Mouse (Mus musculus) heart, postnatal 36 days (tissue): ENCODE data around the gene Dcaf10. TPM values are rescaled to one million over a fixed set of nuclear protein-coding genes. Genes with fewer than 3 reads are reported as not detected.
A peak's percentile ranks its signal among the peaks of the same experiment; 100 is the strongest.
"Not testable (repeated sequence)": the region's sequence is repeated elsewhere in the genome, so short reads cannot be mapped to it uniquely, and the experiment has no call there.

Source experiments
- DNase-seq, 2 experiments: peaks; one replicate each; pipeline ENCODE4 v3.0.0; 2021 to 2022
- intact Hi-C: fragments of 180-260 bp; cut with DNase I; formaldehyde crosslinking; loops from one replicate; pipeline ENCODE4 v1.15.1; 2025
- total RNA-seq, 2 experiments: library from RNA; stranded (reverse); gene quantifications; 2 replicates each; pipeline ENCODE4 v1.2.3; 2021

Dcaf10 gene
- total RNA-seq, 2 experiments from 2014 or later: 13.8 to 14.9 TPM

DNA sequence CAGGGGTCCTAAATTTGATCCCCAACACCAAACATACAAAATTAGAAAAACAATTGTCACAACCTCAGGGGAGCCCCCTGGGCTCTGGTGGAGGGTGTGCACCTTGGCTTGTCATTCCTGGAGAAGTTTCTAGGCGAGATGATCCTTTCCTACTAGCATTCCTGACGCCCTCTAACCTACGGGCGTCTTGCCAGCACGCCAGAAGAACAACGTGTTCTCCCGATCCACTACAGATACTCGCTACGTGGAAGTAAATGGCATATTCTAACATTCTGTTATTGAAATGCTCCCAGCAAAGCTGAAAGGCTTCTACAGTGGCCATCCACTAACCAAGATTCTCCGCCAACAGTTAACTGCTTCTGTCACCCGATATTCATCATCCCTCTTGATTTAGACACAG lies 50.7 kb downstream of the Dcaf10 start:
- DNase-seq: no peak

GRCm38 (mm10) chr4:45392994-45393393 lies 51.1 kb downstream of the Dcaf10 start:
- intact Hi-C loops: no loop called here
- DNase-seq: no peak

More for the DNA sequence above, 50.7 kb downstream of the Dcaf10 start:
- intact Hi-C loops: no loop called here

- DNase-seq: no peak
- intact Hi-C loops: no loop called here
Observed at GRCm38 (mm10) chr4:45393658-45394057, 51.8 kb downstream of the Dcaf10 start.

DNA sequence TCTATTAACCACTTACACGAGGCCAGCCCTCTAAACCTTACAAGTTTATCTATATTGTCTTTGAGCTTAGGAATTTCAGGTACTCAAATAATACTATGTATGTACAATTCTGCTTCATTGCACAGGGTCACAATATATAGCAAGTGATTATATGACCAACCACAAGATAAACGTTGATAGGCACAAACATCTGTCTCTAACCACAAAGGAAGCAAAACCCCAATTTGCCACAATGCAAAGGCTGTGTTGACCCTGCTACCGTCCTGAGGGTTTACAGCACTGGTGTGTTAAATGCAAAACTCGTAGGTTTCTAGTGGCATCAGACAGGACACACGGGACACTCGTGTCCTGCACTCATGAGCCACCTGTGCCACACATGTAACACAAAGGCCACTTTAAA lies 54.3 kb downstream of the Dcaf10 start:
- DNase-seq, intact Hi-C loops: not testable (repeated sequence)

DNA sequence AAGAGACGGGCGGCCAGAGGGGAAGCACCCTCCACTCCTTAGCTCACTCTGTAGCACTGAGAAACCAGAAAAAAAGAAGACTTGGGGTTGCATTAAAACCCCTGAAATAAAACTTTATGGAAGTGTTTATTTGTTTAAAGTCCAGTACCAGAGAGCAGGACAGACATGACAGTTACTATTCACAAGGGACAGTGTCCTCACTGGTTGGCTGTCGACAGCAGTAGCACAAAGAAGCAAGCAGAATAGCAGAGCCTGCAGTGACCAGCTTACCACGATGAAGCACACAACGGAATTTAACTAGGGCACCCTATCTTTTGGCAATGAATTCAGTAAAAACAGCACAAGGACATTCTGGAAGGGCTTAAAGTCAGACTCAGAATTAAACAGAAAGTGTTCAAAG lies 56.4 kb downstream of the Dcaf10 start:
- intact Hi-C loops, DNase-seq: not testable (repeated sequence)

DNA sequence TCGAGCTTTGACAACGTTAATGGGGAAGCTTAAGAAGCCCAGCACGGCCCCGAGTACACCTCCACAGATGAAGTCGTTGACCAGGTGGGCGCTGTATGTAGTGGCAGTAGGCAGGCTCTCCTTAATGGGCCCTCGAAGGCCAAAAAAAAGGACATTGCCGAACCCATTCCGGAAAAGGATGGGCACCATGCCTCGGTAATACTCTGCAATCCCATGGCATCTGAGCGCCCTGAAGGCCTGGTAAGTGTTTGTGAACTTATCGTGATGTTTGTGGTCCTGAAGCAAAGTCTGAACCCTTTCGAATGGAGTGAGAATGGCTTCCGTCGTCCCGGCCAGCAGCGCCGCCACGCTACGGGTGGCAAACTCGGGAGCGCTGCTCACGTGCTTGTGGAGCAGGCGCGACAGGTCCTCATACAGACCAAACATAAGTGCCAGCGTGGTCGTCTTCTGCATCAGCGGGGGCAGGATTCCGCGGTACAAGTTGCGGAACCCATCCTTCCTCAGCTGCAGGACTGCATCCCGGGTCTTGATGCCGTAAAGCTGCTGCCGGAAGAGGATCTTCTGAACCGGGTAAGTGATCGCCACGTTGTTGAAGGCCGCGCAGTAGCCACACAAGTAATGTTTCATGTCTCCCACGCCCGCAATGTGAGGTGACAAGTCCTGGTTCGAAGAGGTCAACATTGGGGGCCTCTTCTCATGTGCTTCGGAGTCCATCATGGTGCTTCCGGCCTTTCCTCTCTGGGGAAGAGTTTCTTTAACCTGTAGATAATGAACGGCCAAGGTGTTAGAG lies 57.7 kb downstream of the Dcaf10 start:
- intact Hi-C loops: loop anchor here (10.0 kb wide), 1 partner anchor 645 kb away; the partner anchor contains the start of gene Zcchc7
- no peak for DNase-seq

- DNase-seq: no peak
- intact Hi-C loops: loop anchor here (10.0 kb wide), 1 partner anchor 647 kb away; the partner anchor contains the start of gene Zcchc7
Observed at GRCm38 (mm10) chr4:45402281-45402680, 60.4 kb downstream of the Dcaf10 start.

DNA sequence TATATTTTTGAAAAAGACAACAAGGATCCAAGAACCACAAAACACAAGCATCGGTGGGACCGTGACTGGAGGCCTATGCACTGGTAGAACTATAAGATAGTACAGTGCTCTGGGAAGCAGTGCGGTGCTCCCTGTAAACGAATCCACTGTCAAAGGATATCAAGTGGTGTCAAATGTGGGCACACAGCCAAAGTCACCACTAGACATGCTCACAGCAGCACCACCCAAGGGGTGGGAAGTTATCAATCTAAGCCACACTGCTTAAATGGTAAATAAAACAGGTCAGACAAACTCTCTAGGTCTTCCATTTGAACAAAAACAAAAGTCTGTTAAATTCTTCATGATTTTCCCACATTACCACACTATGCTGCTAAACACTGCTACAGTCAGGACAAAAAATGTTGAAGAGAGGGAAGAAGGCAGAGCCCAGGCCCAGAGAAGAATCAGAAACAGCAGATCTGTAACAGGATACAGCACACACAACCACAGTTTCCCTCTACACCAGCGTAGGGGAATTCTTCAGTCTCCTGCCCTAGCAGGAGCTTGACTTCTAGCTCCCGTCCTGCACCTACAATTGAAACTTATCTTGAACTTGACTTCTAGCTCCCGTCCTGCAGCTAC lies 61.1 kb downstream of the Dcaf10 start:
- no peak for DNase-seq
- intact Hi-C loops: loop anchor here (10.0 kb wide), 1 partner anchor 648 kb away; the partner anchor contains the start of gene Zcchc7

DNA sequence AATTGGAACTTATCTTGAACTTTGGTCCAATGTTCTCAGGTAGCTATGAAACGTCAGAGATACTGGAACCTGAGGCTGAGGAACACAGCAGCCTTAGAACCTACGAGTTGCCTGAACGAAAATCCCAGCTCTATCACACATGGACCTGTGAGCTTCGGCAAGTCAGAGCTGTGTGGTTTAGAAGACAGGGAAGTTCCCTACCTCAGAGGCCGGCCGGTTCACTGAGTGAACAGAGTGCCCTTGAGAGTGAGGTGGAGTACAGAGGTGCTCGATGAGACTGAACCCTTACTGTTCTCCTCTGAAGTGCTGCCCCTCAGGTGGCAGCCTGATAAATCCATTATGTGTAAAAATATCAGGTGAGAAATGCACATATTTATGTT lies 61.6 kb downstream of the Dcaf10 start:
- intact Hi-C loops: loop anchor here (10.0 kb wide), 1 partner anchor 649 kb away; the partner anchor contains the start of gene Zcchc7
- no peak for DNase-seq

- no peak for DNase-seq
- intact Hi-C loops: loop anchor here (10.0 kb wide), 1 partner anchor 649 kb away; the partner anchor contains the start of gene Zcchc7
Observed at GRCm38 (mm10) chr4:45404086-45404485, 62.2 kb downstream of the Dcaf10 start.

GRCm38 (mm10) chr4:45405315-45405714 lies 63.4 kb downstream of the Dcaf10 start:
- DNase-seq: no peak
- intact Hi-C loops: loop anchor here (10.0 kb wide), 1 partner anchor 651 kb away; the partner anchor contains the start of gene Zcchc7

- no peak for DNase-seq
- intact Hi-C loops: loop anchor here (10.0 kb wide), 1 partner anchor 652 kb away; the partner anchor contains the start of gene Zcchc7
Observed at GRCm38 (mm10) chr4:45406397-45406796, 64.5 kb downstream of the Dcaf10 start.

- intact Hi-C loops: loop anchor here (10.0 kb wide), 1 partner anchor 652 kb away; the partner anchor contains the start of gene Zcchc7
- no peak for DNase-seq
Observed at GRCm38 (mm10) chr4:45407001-45407702, 65.3 kb downstream of the Dcaf10 start.

GRCm38 (mm10) chr4:45407703-45408334 lies 65.9 kb downstream of the Dcaf10 start:
- no peak for DNase-seq
- intact Hi-C loops: loop anchor here (2.0 to 10.0 kb wide), 3 partner anchors 65 to 653 kb away; partner anchors contain the start of genes Dcaf10, Exosc3 and Zcchc7

DNA sequence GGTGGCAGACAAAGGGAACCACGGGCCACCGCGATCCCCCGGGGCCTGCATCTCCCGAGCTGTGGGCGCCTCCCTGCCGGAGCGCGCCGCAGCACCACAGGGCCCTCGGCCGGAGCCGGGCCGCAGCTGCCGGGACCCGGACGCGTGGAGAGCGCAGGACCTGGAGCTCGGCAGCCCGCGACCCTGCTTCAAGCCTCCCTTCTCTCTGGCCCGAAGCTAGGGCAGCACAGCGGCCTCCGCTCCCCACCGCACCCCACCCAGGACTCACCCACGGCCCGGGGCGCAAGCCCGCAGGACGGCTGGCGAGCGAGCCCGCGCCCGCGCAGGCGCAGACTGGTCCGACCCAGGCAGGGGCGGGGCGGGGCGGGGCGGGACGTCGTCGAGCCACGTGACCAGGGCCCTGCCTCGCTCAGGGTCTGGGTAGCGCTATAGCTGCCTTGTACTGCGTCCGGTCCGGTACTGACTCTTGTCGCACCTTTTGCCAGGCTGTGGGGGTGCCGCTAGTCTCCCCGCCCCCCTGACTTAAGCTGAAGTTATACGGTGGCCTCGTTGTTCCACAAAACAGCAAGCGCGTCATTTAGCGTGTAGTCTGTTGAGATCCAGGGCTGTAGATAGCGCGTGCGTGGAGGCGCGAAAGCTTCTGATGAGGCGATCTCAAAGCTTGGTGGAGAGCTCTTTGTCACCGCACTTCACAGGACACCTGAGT lies 66.7 kb downstream of the Dcaf10 start, which contains the start of gene Slc25a51:
Gene Slc25a51, minus strand, starts transcription at position 340 of the 706 bp plus-strand sequence.
- intact Hi-C loops: loop anchor here (2.0 to 10.0 kb wide), 3 partner anchors 66 to 654 kb away; partner anchors contain the start of genes Dcaf10, Exosc3 and Zcchc7
- DNase-seq: peak; percentile 84 to 88

DNA sequence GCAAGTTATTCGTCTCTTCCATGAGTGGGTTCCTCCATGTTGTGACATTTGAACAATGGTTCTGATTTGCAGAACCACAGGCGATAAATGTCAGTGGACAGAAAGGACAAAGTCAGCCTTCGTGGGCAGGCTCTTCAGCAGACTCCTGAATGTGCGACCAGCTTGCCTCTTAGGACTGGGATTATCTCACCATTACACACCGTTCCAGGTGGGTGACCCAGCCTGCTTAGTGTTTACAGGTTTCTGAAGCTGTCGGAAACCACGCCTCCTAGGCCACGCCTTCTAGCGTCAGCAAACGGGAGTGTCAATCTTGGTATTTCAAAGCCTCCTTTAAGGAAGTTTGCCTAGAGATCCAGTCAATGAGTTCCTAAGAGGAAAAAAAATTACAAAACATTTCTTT lies 67.4 kb downstream of the Dcaf10 start:
- DNase-seq: peak; percentile 71 to 80
- intact Hi-C loops: loop anchor here (2.0 to 10.0 kb wide), 3 partner anchors 66 to 654 kb away; partner anchors contain the start of genes Dcaf10, Exosc3 and Zcchc7

- DNase-seq: no peak
- intact Hi-C loops: no loop called here
Observed at GRCm38 (mm10) chr4:45411181-45411790, 69.4 kb downstream of the Dcaf10 start.

DNA sequence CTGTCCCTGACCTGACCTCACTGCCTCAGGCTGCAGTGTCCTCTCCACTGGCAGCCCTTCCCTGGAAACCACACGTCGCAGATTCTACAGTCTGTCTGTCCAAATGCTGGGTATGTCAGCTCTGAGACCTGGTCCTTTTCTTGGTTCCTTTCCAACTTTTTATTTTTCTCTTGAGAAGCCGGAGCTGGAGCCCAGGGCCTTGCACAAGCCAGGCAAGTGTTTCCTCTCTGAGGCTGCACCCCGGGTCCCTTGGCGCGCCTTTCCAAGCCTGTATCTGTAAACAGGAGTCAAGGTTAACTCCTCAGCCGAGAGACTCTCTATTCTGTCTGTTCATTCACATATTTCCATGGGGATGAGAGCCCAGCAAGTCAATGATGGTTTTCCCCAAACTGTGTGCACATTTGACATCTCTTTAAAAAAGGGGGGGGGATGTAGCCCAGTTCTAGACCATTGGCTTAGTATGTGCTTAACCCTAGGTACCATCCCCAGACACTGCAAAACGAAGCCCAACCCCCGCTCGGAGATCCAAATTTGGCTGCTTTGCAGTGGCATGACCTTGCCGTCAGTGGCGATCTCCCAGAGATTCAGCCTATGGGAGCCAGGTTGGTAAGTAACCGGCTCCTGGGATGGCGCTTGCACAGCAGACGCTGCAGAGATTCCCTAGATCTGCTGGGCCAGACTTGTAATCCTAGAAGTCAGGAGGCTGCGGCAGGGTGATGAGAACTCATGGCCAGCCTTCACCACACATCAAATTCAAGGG lies 70.7 kb downstream of the Dcaf10 start:
- intact Hi-C loops: no loop called here
- no peak for DNase-seq
